Mouse (Mus musculus): Measurements from ENCODE around the gene Ankrd12.
A peak's percentile ranks its signal among the peaks of the same experiment; 100 is the strongest.
"Not testable (repeated sequence)": the region's sequence is repeated elsewhere in the genome, so short reads cannot be mapped to it uniquely, and the experiment has no call there.

The Ankrd12 gene

DNA sequence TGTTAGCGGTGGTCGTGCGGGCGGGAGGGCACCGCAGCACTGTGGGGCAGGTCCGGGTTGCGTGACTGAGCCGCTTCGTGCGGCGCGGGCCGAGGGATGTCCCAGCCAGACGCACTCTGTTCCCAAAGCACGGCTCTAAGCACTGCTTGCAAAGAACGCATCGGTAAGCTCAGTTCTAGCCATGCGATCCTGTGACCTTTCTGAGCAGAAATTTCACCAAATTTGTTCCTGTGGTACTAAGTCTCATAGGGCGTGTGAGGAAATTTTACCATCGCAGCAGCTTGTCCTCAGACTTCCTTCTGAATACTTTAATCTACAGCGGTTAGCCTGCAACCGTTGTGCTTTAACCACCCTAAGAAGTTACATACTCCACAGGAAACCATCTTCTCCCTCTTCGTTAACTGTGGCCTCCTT is 555 bp upstream of the Ankrd12 start:
- DNase-seq: no peak

DNA sequence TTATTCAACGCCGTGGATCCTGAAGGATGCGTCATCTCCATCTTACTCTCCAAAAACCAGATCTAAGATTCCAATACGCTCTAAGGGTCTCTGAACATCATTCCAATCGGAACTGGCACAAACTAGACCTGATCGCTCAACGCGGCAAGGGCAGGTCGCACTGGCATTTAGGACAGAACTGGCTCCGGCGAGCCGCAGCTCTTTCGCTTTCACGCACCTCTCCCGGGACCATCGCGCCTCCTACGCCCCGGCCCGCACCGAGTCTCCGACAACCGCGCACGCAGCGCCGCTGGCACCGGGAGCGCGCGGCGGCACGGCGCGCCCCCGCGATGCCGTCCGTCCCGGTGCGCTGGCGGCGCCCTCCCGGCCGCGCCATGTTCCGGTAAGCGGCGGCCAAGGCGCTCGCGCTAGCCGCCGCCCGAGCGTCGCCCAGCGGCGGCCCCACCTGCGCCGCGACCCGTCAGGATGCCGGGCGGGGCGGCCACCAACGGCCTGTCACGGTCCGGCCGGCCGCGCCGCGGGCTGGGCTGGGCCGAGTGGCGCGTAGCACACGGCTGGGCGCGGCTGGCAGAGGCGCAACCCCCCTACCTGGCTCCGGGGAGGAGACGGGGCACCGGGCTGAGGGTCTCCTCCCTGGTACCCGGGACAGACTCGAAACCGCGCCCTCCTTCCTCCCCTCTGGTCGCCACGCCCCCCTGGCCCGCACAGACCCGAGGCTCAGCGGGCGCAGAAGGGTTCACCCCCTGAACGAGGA is 538 bp downstream of the Ankrd12 start:
- peak; percentile 57 for DNase-seq

DNA sequence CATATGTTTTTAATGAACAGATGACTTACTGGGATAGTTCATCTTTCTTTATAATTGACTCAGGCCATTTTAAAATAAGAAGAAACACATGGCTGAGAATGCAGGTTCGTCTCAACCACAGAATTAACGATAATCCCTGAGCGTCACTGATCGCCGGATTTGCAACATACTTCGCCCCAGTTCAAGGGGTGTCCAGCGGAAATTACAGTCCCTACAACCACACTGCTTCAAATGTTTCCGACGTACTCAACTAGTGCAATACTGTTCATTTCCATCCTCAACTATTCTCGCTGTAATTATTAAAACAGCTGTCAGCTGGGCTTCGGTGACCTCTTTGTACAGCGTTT is 1.1 kb downstream of the Ankrd12 start:
- DNase-seq: no peak

DNA sequence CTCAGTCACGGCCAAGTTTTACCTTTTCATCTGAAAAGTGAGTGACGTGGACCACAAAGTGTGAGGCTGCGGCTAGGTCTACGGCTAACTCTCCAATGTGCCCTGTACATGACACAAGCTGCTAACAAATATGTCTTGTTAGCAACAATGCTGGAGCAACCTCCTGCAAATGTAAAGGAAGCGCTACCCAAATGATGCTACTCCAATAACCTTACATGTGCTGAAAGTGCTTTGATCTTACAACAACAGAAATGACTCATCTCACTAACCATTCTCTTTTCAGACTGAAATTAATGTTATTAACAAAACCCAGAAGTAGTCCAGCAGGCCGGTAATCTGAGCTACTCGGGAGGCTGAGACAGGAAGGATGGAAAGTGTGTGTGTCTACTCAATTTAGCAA is 2.9 kb downstream of the Ankrd12 start:
- DNase-seq: no peak

DNA sequence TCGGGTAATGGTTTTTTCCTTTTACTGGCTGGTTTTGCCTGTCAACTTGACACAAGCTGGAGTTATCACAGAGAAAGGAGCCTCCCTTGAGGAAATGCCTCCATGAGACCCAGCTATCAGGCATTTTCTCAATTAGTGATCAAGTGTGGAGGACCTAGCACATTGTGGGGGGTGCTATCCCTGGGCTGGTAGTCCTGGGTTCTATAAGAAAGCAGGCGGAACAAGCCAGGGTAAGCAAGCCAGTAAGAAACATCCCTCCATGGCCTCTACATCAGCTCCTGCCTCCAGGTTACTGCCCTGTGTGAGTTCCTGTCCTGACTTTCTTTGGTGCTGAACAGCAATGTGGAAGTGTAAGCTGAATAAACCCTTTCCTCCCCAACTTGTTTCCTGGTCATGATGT is 7.9 kb downstream of the Ankrd12 start:
- DNase-seq: not testable (repeated sequence)

DNA sequence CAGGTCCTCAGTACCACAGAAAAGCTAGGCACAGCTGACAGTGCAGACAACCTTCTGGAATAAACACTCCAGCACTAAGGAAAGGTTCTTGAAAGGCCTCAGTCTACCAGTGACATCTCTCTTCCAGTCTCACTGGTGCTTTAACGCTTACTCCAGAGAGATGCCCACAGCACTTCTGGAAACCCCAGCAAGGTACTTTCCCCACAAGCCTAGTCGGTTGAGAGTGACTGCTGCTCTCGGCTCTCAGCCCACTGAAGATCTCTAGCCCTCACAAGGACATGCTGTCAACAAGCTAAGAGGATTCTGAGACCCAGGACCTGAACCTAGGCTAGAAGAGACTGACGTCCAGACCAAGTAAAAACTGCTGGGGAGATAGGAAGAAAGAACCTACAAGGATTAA is 11.8 kb downstream of the Ankrd12 start:
- no peak for DNase-seq

DNA sequence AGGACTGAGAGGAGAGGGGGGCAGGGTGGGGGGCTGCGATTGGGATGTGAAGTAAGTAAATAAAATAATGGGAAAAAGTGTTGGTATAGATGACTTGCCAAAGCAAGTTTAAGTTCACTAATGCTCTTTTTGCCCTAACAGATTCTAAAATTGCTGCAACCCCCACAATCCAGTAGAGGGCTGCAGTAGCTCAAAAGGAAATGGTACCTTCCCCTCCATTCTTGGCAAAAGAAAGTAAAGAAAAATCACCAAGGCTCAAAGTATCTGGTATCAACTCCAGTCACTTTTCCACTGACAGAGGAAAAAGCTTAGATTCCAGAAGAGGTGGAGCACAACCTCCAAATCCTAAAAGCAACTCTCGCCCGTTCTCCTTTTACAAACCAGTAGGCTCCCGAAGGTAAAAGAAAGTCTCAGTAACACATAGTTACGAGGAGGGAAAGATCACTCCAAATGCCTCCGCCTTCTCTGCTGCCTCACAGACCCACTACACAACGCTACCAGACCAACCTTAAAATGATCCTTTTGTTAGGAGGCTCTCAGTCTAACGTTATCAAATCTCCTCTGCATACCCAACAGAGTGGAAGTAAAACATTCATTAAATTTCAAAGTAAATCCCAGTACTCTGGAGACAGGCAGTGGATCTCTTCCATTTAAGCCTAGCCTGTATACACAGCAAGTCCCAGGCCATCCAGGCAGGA is 15.5 kb downstream of the Ankrd12 start:
- DNase-seq: no peak

DNA sequence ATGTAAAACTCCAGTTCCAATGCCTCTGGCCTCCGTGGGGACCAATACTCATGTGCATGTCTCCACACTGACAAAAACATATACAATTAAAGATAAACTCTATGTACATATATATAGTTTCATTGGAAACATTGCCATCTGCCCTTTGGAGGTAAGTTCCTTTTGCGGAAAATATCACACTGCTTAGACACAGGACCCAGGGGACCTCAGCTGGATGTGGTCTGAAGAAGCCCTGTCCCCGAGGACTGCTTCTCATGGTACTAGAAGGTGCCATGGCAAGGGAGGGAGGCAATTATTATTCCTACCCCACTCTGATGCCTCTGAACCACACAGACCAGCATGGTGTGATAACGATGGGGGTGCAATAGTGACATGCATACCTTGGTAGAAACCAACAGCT is 18.7 kb downstream of the Ankrd12 start:
- no peak for DNase-seq

DNA sequence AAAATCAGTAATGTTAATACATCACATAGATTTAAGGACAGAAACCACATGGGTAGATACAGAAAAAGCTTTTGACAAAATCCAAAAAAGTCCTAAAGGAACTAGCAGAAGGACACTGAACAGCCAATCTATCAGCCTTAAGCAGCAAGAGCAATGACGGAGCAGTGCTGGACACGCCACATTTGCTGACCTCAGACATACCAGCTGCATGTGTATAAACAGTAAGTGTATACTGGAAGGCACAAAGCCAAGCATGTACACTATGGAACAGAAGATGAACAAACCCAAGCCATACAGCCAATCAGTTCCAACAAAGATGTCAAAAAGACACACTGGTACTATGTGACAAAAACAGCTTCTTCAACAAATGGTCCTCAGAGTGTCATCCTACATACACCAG is 19.7 kb downstream of the Ankrd12 start:
- DNase-seq: no peak

DNA sequence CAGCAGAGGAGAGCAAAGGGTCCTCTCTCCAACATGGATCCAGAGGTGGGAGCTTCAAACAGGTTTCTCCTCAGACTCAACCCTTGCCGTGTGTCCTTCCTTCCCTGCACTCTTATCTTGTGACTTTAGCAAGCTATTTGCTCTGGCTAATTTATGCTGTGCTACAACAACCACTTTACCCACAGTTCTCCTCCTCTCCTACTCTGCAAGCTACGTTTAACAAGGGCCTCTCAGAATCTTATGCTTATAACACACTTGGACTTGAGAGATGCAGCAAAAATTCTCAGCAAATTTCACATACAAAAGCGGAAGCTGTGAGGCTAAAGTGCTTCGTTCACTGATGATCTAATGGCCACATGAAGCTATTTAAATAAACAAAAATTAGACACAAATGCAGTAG is 23.5 kb downstream of the Ankrd12 start:
- DNase-seq: no peak

DNA sequence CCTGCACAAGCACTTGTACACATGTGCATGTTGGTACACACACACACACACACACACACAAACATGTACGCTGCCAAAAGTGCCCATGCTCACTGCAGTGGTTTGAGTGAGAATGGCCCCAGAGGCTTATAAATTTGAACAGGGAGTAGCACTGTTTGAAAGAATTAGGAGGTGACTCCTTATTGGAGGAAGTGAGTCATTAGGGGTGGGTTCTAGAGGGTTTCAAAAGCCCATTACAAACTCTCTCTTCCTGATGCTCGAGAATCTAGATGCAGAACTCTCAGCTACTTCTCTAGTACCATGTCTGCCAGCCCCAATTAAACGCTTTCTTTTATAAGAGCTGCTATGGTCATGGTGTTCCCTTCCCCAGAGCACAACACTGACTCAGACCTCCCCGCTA is 28.1 kb downstream of the Ankrd12 start:
- DNase-seq: no peak

DNA sequence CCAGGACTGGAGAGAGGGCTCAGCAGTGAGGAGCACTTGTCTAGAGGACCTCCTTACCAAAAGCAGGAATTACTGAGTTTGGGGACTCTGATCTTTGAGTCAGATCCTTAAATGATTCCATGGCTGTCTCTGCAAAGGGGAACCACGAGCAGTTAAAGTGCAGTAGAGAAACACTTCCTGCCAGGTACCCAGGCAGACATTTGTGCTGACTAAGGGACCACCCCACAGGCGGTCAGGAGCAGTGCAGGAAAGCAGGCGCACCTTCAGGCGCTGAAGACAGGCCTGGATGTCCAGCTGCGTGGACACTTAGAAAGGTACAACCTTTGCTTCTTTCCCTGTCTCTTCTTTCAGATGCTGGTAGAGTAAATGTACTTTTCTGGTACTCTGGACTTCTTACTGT is 28.7 kb downstream of the Ankrd12 start:
- peak; percentile 14 for DNase-seq

DNA sequence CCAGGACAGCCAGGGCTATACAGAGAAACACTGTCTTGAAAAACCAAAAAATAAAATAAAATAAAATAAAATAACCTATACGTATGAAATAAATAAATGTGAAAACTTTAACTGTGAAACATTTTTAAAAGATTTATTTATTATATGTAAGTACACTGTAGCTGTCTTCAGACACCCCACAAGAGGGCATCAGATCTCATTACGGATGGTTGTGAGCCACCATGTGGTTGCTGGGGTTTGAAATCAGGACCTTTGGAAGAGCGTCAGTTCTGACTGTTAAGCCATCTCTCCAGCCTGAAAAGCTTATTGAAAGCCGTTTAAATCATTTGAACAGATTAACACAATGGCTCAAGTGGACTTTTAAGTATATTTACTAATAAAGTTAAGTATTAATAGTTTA is 33.2 kb downstream of the Ankrd12 start:
- not testable (repeated sequence) for DNase-seq

DNA sequence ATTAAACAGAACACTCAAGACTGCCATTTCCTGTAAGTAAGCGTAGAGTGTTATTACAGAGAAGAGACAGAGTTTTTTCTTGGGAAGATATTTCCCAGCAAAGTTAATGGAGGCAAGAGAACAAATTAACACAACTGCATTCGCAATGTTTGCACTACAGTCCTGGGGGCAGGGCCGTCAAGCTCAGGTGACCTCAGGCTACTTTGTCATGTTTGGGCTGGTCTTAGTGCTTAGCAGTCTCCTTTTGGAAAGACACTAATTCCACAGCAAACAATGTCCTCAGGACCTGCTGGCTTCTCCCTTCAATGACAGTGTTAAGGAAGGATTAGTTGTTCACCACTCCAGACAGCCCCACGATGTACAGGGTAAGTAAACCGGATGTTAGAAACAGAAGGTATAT is 35.9 kb downstream of the Ankrd12 start:
- no peak for DNase-seq

DNA sequence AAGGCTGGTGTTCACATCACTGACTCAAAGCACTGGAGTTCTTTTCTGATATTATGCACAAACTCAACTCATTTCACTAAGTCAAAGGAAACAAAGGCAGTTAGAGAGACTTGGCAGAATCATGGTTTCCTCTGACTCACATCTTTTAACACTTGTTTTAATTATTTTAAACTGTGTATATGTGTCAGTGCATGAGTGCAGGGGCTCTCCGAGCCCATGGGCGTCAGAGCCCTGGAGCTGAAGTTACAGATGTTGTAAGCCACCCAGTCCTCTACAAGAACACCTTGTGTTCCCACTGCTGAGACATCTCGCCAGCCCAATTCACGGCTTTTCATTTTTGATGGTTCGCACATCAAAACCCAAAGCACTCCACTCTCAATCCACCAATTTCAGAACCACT is 43.6 kb downstream of the Ankrd12 start:
- DNase-seq: no peak

DNA sequence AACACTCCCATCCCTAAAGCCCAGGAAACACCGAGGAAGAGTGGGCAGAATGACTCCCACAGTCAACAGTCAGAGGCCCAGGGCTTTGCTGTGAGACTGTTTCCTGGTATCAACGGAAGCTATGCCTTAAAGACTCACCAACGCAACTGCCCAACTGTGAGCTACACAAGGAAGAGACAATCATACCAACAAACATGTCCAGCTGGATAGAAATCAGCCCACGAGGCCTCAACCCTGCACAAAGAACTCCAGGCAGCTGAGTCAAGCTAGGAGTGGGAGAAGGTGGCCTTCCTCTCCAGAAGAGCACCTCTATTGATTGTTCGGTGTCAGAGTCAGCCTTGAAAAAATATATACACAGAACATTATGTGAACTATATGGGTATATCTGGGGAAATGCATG is 44.9 kb downstream of the Ankrd12 start:
- DNase-seq: no peak

DNA sequence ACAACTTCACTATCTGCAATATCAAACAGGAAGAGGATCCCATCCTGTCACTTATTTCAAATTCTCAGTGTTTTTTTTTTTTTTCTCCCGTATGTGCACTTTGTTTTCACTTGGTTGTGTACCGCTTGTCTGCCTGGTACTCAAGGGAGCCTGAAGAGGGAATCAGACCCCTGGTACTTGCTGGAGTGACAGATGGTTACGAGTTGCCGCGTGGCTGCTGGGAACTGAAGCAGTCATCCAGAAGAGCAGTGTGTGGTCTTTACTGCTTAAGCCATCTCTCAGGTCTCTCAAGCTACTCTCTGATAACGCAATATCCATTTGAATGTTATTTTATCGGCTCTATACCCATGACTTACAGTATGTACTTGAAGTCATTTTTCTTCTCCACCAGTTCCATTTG is 52.7 kb downstream of the Ankrd12 start:
- no peak for DNase-seq

DNA sequence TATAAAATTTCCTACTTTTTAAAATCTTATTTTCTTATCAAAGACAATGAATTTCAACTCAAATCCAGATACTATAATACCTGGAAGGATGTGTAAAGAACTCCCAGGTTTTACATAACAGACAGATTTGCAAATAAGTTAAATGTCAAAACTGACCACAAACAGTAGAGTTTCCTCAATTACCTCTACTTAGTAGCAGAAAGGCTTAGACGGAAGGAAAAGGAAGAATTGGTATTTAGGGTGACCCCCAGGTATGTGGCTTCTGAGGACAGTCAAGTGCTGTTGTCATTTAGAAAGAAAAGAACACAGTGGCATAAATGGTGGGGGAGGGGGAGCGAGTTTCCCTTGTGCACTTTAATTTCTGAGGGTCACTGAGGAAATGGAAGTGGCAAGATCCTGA is 65.1 kb downstream of the Ankrd12 start:
- no peak for DNase-seq

DNA sequence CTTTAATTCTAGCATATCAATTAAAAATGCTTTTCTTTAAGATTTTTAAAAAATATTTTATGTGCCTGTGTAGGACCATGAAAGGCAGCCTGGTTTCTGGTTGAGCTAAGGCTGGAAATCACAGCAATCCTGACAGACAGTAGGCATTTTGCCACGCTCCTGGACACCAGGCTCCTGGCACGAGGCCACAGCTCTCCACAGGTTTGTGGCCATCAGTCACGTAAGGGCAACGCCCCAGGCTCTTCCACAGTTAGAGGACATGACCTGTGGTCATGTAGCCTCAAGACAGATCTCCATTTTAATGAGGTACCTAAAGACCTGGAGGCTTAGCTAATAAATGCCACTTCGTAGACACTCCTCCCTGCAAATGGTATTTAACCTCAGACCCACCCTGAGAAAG is 69.0 kb downstream of the Ankrd12 start:
- DNase-seq: peak; percentile 21

DNA sequence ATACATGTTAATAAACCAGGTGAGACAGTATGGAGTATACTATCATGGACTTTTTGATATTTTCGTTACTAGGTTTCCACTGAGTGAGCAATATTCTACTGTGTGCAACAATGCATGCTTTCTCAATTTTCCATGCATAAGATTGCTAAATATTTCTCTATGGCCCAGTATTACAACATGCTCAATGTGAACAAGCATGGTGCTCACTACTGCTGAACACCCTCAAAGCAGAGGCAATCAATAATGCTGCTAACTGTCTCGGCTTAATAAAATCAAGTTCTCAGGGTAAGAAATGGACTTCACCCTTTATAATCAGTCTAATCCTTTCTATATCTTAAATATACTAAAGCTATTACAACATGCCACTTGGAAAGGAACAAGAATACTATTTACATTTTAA is 69.4 kb downstream of the Ankrd12 start:
- DNase-seq: no peak

DNA sequence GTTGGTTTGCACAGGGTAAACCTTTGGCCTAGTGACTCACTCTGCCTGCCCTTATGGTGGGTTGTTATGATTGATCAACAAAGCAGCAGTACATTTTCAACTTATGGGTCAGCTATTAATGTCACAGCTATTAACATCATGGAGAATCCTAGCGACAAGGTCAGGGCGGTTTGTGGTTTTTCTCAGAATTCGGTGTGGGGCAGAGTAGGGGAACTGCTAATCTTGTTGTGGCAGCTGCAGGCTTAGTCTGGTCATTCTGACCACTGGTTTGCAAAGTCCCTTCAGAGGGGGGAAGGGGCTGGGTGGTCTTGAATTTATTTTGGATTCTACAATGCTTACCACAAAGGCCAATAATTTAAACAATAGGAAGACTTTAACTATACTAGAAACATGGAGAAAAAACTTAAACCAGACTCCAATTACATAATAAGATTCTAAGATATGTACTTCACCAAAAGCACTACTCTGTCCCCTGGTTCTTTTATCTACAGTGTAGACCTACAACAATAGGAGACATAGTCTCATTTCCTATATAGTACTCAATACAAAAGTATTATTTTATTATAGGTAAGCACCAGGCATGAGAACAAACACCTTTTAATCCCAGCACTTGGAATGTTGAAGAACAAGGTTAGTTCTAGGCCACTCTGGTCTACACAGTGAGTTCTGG is 88.6 kb downstream of the Ankrd12 start:
- DNase-seq: no peak

DNA sequence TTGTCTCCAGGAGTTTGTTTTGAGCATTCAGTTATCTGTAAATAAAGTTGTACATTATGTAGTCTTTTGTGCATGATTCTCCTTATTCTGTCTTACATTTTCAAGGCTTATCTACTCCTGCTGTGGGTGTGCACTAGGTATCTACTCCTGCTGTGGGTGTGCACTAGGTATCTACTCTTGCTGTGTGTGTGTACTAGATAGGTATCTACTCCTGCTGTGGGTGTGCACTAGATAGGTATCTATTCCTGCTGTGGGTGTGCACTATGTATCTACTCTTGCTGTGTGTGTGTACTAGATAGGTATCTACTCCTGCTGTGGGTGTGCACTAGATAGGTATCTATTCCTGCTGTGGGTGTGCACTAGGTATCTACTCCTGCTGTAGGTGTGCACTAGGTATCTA is 100.2 kb downstream of the Ankrd12 start:
- not testable (repeated sequence) for DNase-seq

DNA sequence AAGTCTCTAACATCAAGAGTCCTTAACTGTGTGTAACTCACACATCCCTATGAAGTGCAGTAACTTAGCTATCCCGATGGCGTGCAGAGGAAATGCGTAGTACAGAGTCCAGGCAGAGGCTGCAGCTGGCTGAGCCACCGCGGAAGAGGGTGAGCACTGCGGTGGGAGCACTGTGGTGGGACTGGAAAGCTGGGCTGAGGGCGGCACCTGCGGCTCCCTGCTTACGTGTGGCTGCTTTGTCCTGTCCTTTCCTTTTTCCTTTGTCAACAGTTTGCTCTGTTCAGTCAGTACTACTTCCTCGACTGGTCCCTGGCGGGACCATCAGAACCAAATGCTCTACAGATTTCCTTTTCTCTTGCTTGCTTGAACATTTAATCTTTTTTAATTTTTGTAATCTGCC is 109.1 kb downstream of the Ankrd12 start:
- no peak for DNase-seq

DNA sequence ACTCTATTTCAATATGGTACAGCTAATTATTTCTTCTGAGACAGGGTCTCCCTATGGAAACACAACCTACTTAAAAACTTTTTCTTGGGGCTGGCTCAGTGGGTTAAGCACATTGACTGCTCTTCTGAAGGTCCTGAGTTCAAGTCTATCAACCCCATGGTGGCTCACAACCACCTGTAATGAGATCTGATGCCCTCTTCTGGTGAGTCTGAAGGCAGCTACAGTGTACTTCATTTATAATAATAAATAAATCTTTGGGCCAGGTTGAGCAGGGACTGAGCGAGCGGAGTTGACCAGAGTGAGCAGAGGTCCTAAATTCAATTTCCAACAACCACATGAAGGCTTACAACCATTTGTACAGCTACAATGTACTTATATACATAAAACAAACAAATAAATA is 114.6 kb downstream of the Ankrd12 start:
- no peak for DNase-seq
